Mouse (Mus musculus): ENCODE measurements around the gene Tmem240. TPM values are rescaled to one million over a fixed set of nuclear protein-coding genes. Genes with fewer than 3 reads are reported as not detected.

Gene Tmem240
- total and polyA plus RNA-seq, 2 experiments from 2014 or later = 23.8 to 43.4 TPM

GRCm38 (mm10) chr4:155760613-155761355, 26.2 kb downstream of the Tmem240 start, which contains the start of gene Atad3a:
TSS of gene Atad3a (minus strand) at chr4:155761093.
- WGBS = under 1% methylated on average over 68 of the region's 68 CpGs
- no peak for TF ChIP-seq CTCF (IDR thresholded peaks at IDR 0.05; ENCODE audit: low read depth)

GRCm38 (mm10) chr4:155761356-155762099, 26.9 kb downstream of the Tmem240 start:
- peak overlapping the region; percentile 29; the same call in 1 of the 2 replicates for H3K9ac ChIP-seq
- peak overlapping the region; percentile 97 for H3K4me2 ChIP-seq (ENCODE audit: low read depth)
- peak overlapping the region; percentile 76 for H3K4me3 ChIP-seq (ENCODE audit: low read depth, low read length)
- no peaks in the 10 kb centered on the region for H3K27me3 ChIP-seq (ENCODE audit: insufficient read depth, low read length)
- 2% methylated on average over 28 of the region's 28 CpGs for WGBS
- no peak for TF ChIP-seq CTCF (IDR thresholded peaks at IDR 0.05; ENCODE audit: low read depth)
- no peak for DNase-seq
- no peak overlapping the region for H3K27ac ChIP-seq (ENCODE audit: low read depth, low read length)
- no peak for ATAC-seq
- peaks cover 14% of the 10 kb centered on the region for H3K4me1 ChIP-seq (ENCODE audit: insufficient read depth)
- no peaks in the 10 kb centered on the region for H3K9me3 ChIP-seq (ENCODE audit: low read length)
- no peaks in the 10 kb centered on the region; the same call in 1 of the 2 replicates for H3K36me3 ChIP-seq (ENCODE audit: insufficient read depth)

More at GRCm38 (mm10) chr4:155760613-155761355, 26.2 kb downstream of the Tmem240 start, which contains the start of gene Atad3a:
- DNase-seq = peak; percentile 98
- no peaks in the 10 kb centered on the region for H3K9me3 ChIP-seq (ENCODE audit: low read length)
- no peak within 1 kb of the TSS; the same call in 1 of the 2 replicates for H3K27ac ChIP-seq (ENCODE audit: low read depth, low read length)
- H3K9ac ChIP-seq = peak within 1 kb of the TSS; percentile 76
- peaks cover 6% of the 10 kb centered on the region for H3K36me3 ChIP-seq (ENCODE audit: insufficient read depth)
- H3K27me3 ChIP-seq (ENCODE audit: insufficient read depth, low read length) = no peaks in the 10 kb centered on the region
- peaks cover 14% of the 10 kb centered on the region for H3K4me1 ChIP-seq (ENCODE audit: insufficient read depth)
- peak; percentile 98 for ATAC-seq
- peak within 1 kb of the TSS; percentile 97 for H3K4me2 ChIP-seq (ENCODE audit: low read depth)
- H3K4me3 ChIP-seq (ENCODE audit: low read depth, low read length) = peak within 1 kb of the TSS; percentile 76

GRCm38 (mm10) chr4:155762357-155762756, 27.8 kb downstream of the Tmem240 start:
- ATAC-seq (no peak), DNase-seq (no peak)
- H3K9ac ChIP-seq = no peak overlapping the region
- 94% methylated on average over 3 of the region's 3 CpGs for WGBS
- TF ChIP-seq CTCF (IDR thresholded peaks at IDR 0.05; ENCODE audit: low read depth) = no peak
- no peak overlapping the region for H3K4me2 ChIP-seq (ENCODE audit: low read depth)
- no peaks in the 10 kb centered on the region for H3K9me3 ChIP-seq (ENCODE audit: low read length)
- H3K4me1 ChIP-seq (ENCODE audit: insufficient read depth) = peaks cover 14% of the 10 kb centered on the region
- H3K27me3 ChIP-seq (ENCODE audit: insufficient read depth, low read length) = no peaks in the 10 kb centered on the region
- no peaks in the 10 kb centered on the region; the same call in 1 of the 2 replicates for H3K36me3 ChIP-seq (ENCODE audit: insufficient read depth)
- H3K27ac ChIP-seq (ENCODE audit: low read depth, low read length) = no peak overlapping the region
- H3K4me3 ChIP-seq (ENCODE audit: low read depth, low read length) = no peak overlapping the region

GRCm38 (mm10) chr4:155769496-155769879, 34.9 kb downstream of the Tmem240 start:
- peaks cover 7% of the 10 kb centered on the region; the same call in 1 of the 2 replicates for H3K4me1 ChIP-seq (ENCODE audit: insufficient read depth)
- peak overlapping the region; percentile 90 for H3K4me2 ChIP-seq (ENCODE audit: low read depth)
- H3K9ac ChIP-seq = peak overlapping the region; percentile 72
- H3K36me3 ChIP-seq (ENCODE audit: insufficient read depth) = no peaks in the 10 kb centered on the region
- H3K9me3 ChIP-seq (ENCODE audit: low read length) = no peaks in the 10 kb centered on the region
- H3K4me3 ChIP-seq (ENCODE audit: low read depth, low read length) = peak overlapping the region; percentile 50
- H3K27me3 ChIP-seq (ENCODE audit: insufficient read depth, low read length) = no peaks in the 10 kb centered on the region
- no peak for ATAC-seq
- no peak overlapping the region for H3K27ac ChIP-seq (ENCODE audit: low read depth, low read length)
- WGBS = 57% methylated on average over 5 of the region's 5 CpGs
- no peak for TF ChIP-seq CTCF (IDR thresholded peaks at IDR 0.05; ENCODE audit: low read depth)
- DNase-seq = no peak

GRCm38 (mm10) chr4:155769880-155770512, 35.4 kb downstream of the Tmem240 start:
- peak overlapping the region; percentile 72 for H3K9ac ChIP-seq
- peak; percentile 80 for ATAC-seq
- H3K27ac ChIP-seq (ENCODE audit: low read depth, low read length) = peak overlapping the region; percentile 69; the same call in 1 of the 2 replicates
- peak; percentile 89 for DNase-seq
- peaks cover 12% of the 10 kb centered on the region for H3K4me1 ChIP-seq (ENCODE audit: insufficient read depth)
- peak overlapping the region; percentile 50 for H3K4me3 ChIP-seq (ENCODE audit: low read depth, low read length)
- no peaks in the 10 kb centered on the region for H3K36me3 ChIP-seq (ENCODE audit: insufficient read depth)
- H3K9me3 ChIP-seq (ENCODE audit: low read length) = no peaks in the 10 kb centered on the region
- peak overlapping the region; percentile 90 for H3K4me2 ChIP-seq (ENCODE audit: low read depth)
- H3K27me3 ChIP-seq (ENCODE audit: insufficient read depth, low read length) = no peaks in the 10 kb centered on the region
- 2% methylated on average over 39 of the region's 39 CpGs for WGBS
- TF ChIP-seq CTCF (IDR thresholded peaks at IDR 0.05; ENCODE audit: low read depth) = peak; percentile 100

- no peaks in the 10 kb centered on the region for H3K36me3 ChIP-seq (ENCODE audit: insufficient read depth)
- no peak for DNase-seq
- peak overlapping the region; percentile 50 for H3K4me3 ChIP-seq (ENCODE audit: low read depth, low read length)
- peak overlapping the region; percentile 90 for H3K4me2 ChIP-seq (ENCODE audit: low read depth)
- ATAC-seq = no peak
- H3K27me3 ChIP-seq (ENCODE audit: insufficient read depth, low read length) = no peaks in the 10 kb centered on the region
- no peak for TF ChIP-seq CTCF (IDR thresholded peaks at IDR 0.05; ENCODE audit: low read depth)
- H3K4me1 ChIP-seq (ENCODE audit: insufficient read depth) = peaks cover 17% of the 10 kb centered on the region
- no peak overlapping the region for H3K27ac ChIP-seq (ENCODE audit: low read depth, low read length)
- 40% methylated on average over 24 of the region's 24 CpGs for WGBS
- H3K9me3 ChIP-seq (ENCODE audit: low read length) = no peaks in the 10 kb centered on the region
- peak overlapping the region; percentile 72 for H3K9ac ChIP-seq
These were observed 36.0 kb downstream of the Tmem240 start for GRCm38 (mm10) chr4:155770626-155771025.

All from forebrain, postnatal 0 days (tissue).